Mouse (Mus musculus) urinary bladder, adult 18-20 months (tissue): ENCODE measurements at regions not wholly inside any gene's neighbourhood (a gene's known extent, or its start where the extent isn't known, plus 50 kb on each side); places are given as distances from the start of the nearest gene placed in this dataset.

ENCODE experiments used
- DNase-seq, 2 experiments: peaks; one replicate each; pipeline ENCODE4 v3.0.0; 2022; ENCODE audit warnings: low spot score in 2 of 2, mixed read lengths in 2 of 2

GRCm38 (mm10) chr5:4597471-4597870 lies 160.4 kb downstream of the Fzd1 start:
- DNase-seq = no peak

- DNase-seq = peak in 1 of 2 experiments; percentile 8
Measured at GRCm38 (mm10) chr5:4595010-4595409, 162.8 kb downstream of the Fzd1 start.

GRCm38 (mm10) chr5:4594562-4594961 lies 163.3 kb downstream of the Fzd1 start:
- no peak for DNase-seq

GRCm38 (mm10) chr5:4593638-4594381 lies 164.0 kb downstream of the Fzd1 start:
- DNase-seq = no peak

GRCm38 (mm10) chr5:4591721-4592120 lies 166.1 kb downstream of the Fzd1 start:
- DNase-seq = no peak

- no peak for DNase-seq
Measured at GRCm38 (mm10) chr5:4582702-4583475, 174.9 kb downstream of the Fzd1 start.

- no peak for DNase-seq
Measured at GRCm38 (mm10) chr5:4580185-4580839, 177.5 kb downstream of the Fzd1 start.

- no peak for DNase-seq
Measured at GRCm38 (mm10) chr5:4578856-4579255, 179.0 kb downstream of the Fzd1 start.

GRCm38 (mm10) chr5:4577179-4577578 lies 180.7 kb downstream of the Fzd1 start:
- no peak for DNase-seq

- DNase-seq = no peak
Measured at GRCm38 (mm10) chr5:4563862-4564261, 194.0 kb downstream of the Fzd1 start.

GRCm38 (mm10) chr5:4561661-4562060 lies 196.2 kb downstream of the Fzd1 start:
- DNase-seq = no peak

GRCm38 (mm10) chr5:4561139-4561470 lies 196.7 kb downstream of the Fzd1 start:
- DNase-seq = no peak

GRCm38 (mm10) chr5:4560370-4561138 lies 197.3 kb downstream of the Fzd1 start:
- DNase-seq = no peak

- DNase-seq = no peak
Measured at GRCm38 (mm10) chr5:4554972-4555371, 202.9 kb downstream of the Fzd1 start.

- DNase-seq = no peak
Measured at GRCm38 (mm10) chr5:4538572-4538971, 219.3 kb downstream of the Fzd1 start.

- DNase-seq = no peak
Measured at GRCm38 (mm10) chr5:4536790-4537189, 221.0 kb downstream of the Fzd1 start.

- no peak for DNase-seq
Measured at GRCm38 (mm10) chr5:4535951-4536350, 221.9 kb downstream of the Fzd1 start.

- no peak for DNase-seq
Measured at GRCm38 (mm10) chr5:4534512-4534911, 223.3 kb downstream of the Fzd1 start.

GRCm38 (mm10) chr5:4530236-4531067 lies 227.4 kb downstream of the Fzd1 start:
- DNase-seq = peak in 1 of 2 experiments; percentile 28

GRCm38 (mm10) chr5:4526042-4526815 lies 231.6 kb downstream of the Fzd1 start:
- DNase-seq = no peak
